Comparison of ENCODE assay signal across 17 mouse cellular contexts in genomic region chr14:8049334-8049733, GRCm38 (mm10). TPM values are rescaled to one million over a fixed set of nuclear protein-coding genes. Genes with fewer than 3 reads are reported as not detected.
"Had no signal": no experiment of that assay in that cellular context is flagged by ENCODE, and none has a peak within 500 bp of the region (broad histone marks: within the 10 kb centered on the region; RNA-seq: fewer than 3 reads in every experiment).

No protein-coding gene starts in this region.

- H3K4me3 ChIP-seq: left cerebral cortex, adult 2 months; limb, embryonic 10.5 days; liver, embryonic 15.5 days; megakaryocyte, embryonic 14.5 days; midbrain, embryonic 15.5 days; neural tube, embryonic 12.5 days had no signal

- H3K9me3 ChIP-seq: limb, embryonic 10.5 days; liver, embryonic 15.5 days; megakaryocyte, embryonic 14.5 days; midbrain, embryonic 15.5 days; neural tube, embryonic 12.5 days had no signal

- ATAC-seq: midbrain, embryonic 15.5 days had no signal

- H3K27ac ChIP-seq: left cerebral cortex, adult 2 months; limb, embryonic 10.5 days; liver, embryonic 15.5 days; midbrain, embryonic 15.5 days; neural tube, embryonic 12.5 days had no signal

- H3K27me3 ChIP-seq: liver, embryonic 15.5 days; megakaryocyte, embryonic 14.5 days; midbrain, embryonic 15.5 days; neural tube, embryonic 12.5 days had no signal

- H3K36me3 ChIP-seq: liver, embryonic 15.5 days had no signal

- DNase-seq: kidney, adult 11 months; kidney, adult 9 months; kidney, postnatal 10 days; kidney, postnatal 4 days; lung, embryonic 14.5 days; lung, postnatal 10 days; lung, postnatal 4 days; retina, postnatal 1 day; thymus, postnatal 36 days had no signal

- H3K4me1 ChIP-seq: liver, embryonic 15.5 days; midbrain, embryonic 15.5 days had no signal

RNA-seq across cellular contexts. Expression of gene Dnase1l3, which starts 55.0 kb away (rescaled TPM):
- total RNA-seq: layer of hippocampus, adult 8-10 months; left cerebral cortex, postnatal 14 days had no signal
- polyA plus RNA-seq: limb, embryonic 10.5 days had no signal
